Mouse (Mus musculus): ENCODE results near the gene Hist1h2ai.

DNA sequence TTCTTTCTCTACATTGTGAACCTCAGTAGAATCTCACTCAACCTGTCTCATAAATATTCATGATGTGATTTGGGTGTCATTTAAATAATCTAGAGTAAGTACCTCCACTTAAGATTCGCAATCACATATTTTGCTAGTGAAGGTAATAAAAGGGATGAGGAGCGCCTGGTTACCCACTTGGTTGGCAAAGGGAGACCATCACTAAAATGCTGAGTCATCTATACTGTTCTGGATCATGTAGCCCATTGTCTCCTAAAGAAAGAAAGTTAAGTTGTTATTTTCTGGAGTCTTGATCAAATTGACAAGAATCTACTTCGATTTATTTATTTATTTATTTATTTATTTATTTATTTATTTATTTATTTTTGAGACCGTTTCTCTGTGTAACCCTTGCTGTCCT lies 9.6 kb upstream of the Hist1h2ai start:
- no peak for TF ChIP-seq POLR2A (IDR thresholded peaks at IDR 0.05; ENCODE audit: extremely low read depth, insufficient read depth, low read length)
- no peak for TF ChIP-seq CTCF (IDR thresholded peaks at IDR 0.05; ENCODE audit: extremely low read depth, insufficient read depth, low read length)
